Mouse (Mus musculus) liver, embryonic 12.5 days (tissue): ENCODE results near the gene Rdm1. TPM values are rescaled to one million over a fixed set of nuclear protein-coding genes. Genes with fewer than 3 reads are reported as not detected.
"Not testable (repeated sequence)": the region's sequence is repeated elsewhere in the genome, so short reads cannot be mapped to it uniquely, and the experiment has no call there.

Experiments
- ATAC-seq: fragments of 200-750 bp; cut with Nextera tagmentation; 2 replicates; pipeline ENCODE4 v1.8.0; 2017; ENCODE audit warnings: moderate number of reproducible peaks, mild to moderate bottlenecking, moderate library complexity
- H3K27ac ChIP-seq: fragments of 300-500 bp; sonication (generic); 2 replicates; pipeline ENCODE4 v1.5.1; 2016; ENCODE audit warnings: mild to moderate bottlenecking
- H3K27me3 ChIP-seq: fragments of 300-500 bp; sonication (generic); replicated peaks from 2 replicates; pipeline ENCODE4 v1.6.1; 2016; ENCODE audit warnings: mild to moderate bottlenecking, moderate library complexity
- H3K36me3 ChIP-seq: fragments of 300-500 bp; sonication (generic); 2 replicates; pipeline ENCODE4 v1.6.1; 2016; ENCODE audit warnings: mild to moderate bottlenecking, moderate library complexity
- H3K4me1 ChIP-seq: fragments of 300-500 bp; sonication (generic); 2 replicates; pipeline ENCODE4 v1.6.1; 2016
- H3K4me2 ChIP-seq: fragments of 300-500 bp; sonication (generic); 2 replicates; pipeline ENCODE4 v1.6.1; 2016; ENCODE audit warnings: mild to moderate bottlenecking, moderate library complexity
- H3K4me3 ChIP-seq: fragments of 300-500 bp; sonication (generic); 2 replicates; pipeline ENCODE4 v1.5.1; 2016; ENCODE audit warnings: mild to moderate bottlenecking, moderate library complexity
- H3K9ac ChIP-seq: fragments of 300-500 bp; sonication (generic); 2 replicates; pipeline ENCODE4 v1.6.1; 2016; ENCODE audit warnings: mild to moderate bottlenecking, moderate library complexity
- H3K9me3 ChIP-seq: fragments of 300-500 bp; sonication (generic); replicated peaks from 2 replicates; pipeline ENCODE4 v1.6.1; 2016; ENCODE audit warnings: mild to moderate bottlenecking, moderate library complexity
- WGBS: fragments of 180-500 bp; shearing (Covaris S2); methylation state at CpG from one replicate; pipeline ENCODE4 v1.1.7; 2016; ENCODE audit not compliant: insufficient replicate concordance; 5-methylcytosine and 5-hydroxymethylcytosine counted together
- polyA plus RNA-seq: library from polyadenylated mRNA; unstranded; fragments of >200 nt; fragmentation: Nextera tagmentation; extraction: Ambion mirVana; gene quantifications from 2 replicates; pipeline ENCODE4 v1.2.1, GENCODE M21; 2016

The Rdm1 gene
- polyA plus RNA-seq, 1 experiment from 2014 or later: 11.8 TPM

DNA sequence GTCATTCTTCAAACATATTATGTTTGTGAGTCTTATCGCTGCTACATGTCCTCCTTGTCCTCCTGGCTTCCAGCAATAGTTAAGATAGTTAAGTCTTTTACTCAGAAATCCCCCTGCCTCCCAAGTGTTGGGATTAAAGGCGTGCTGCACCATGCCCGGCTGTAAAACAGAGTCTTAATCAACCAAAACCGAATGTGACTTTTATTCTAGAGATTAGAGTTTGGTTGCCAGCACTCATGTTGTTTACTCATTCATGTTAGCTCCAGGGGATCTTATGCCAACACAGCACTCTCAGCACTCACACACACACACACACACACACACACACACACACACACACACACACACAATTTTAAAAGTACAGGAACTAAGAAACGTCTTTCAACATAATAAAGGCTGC, 15.9 kb downstream of the Rdm1 start:
- peak overlapping the region; percentile 1; the same call in 1 of the 2 replicates for H3K27ac ChIP-seq

DNA sequence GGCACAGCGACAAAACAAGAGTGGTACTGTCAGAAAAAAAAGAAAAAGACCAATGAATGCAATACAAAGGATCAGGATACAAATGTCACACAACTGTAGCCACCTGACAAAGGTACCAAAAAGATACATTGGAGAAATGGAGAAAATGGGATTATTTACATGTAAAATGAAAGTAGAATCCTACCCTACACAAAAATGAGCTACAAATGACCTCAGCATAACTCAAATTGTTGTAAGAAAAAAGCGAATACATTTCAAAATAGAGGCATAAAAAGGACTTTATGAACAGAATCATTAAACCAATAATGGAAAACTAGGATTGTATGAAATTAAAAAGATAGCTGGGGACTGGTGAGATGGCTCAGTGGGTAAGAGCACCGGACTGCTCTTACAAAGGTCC, 17.6 kb downstream of the Rdm1 start:
- H3K9ac ChIP-seq: no peak overlapping the region
- 0 out of 2 replicates have a peak overlapping the region, but pooled peaks have one; percentile 6 for H3K4me2 ChIP-seq
- H3K36me3 ChIP-seq: no peaks in the 10 kb centered on the region
- WGBS: 49% methylated on average over 3 of the region's 3 CpGs
- no peaks in the 10 kb centered on the region for H3K9me3 ChIP-seq
- no peak overlapping the region for H3K4me3 ChIP-seq
- H3K27me3 ChIP-seq: no peaks in the 10 kb centered on the region; the same call in 1 of the 2 replicates
- H3K4me1 ChIP-seq: peaks cover 23% of the 10 kb centered on the region
- peak overlapping the region; percentile 72; the same call in 1 of the 2 replicates for H3K27ac ChIP-seq
- ATAC-seq: no peak

More for the DNA sequence above, 15.9 kb downstream of the Rdm1 start:
- Histone ChIP-seq H3K4me3 (no peak overlapping the region), H3K4me1 (peaks cover 23% of the 10 kb centered on the region), H3K9ac (no peak overlapping the region), H3K36me3 (no peaks in the 10 kb centered on the region), H3K9me3 (no peaks in the 10 kb centered on the region), H3K27me3 (no peaks in the 10 kb centered on the region), H3K4me2 (peak overlapping the region; percentile 17; the same call in 1 of the 2 replicates)
- ATAC-seq: no peak
- whole genome bisulfite sequencing: 36% methylated on average over 5 of the region's 5 CpGs

- not testable (repeated sequence) for H3K9ac ChIP-seq, H3K27me3 ChIP-seq, H3K4me3 ChIP-seq, H3K9me3 ChIP-seq, H3K36me3 ChIP-seq, ATAC-seq, H3K4me2 ChIP-seq
- under 1% methylated on average over 4 of the region's 4 CpGs for WGBS
- peak overlapping the region; percentile 72 for H3K27ac ChIP-seq
- peaks cover 23% of the 10 kb centered on the region for H3K4me1 ChIP-seq
Observed at GRCm38 (mm10) chr11:101645043-101645410, 18.0 kb downstream of the Rdm1 start.

DNA sequence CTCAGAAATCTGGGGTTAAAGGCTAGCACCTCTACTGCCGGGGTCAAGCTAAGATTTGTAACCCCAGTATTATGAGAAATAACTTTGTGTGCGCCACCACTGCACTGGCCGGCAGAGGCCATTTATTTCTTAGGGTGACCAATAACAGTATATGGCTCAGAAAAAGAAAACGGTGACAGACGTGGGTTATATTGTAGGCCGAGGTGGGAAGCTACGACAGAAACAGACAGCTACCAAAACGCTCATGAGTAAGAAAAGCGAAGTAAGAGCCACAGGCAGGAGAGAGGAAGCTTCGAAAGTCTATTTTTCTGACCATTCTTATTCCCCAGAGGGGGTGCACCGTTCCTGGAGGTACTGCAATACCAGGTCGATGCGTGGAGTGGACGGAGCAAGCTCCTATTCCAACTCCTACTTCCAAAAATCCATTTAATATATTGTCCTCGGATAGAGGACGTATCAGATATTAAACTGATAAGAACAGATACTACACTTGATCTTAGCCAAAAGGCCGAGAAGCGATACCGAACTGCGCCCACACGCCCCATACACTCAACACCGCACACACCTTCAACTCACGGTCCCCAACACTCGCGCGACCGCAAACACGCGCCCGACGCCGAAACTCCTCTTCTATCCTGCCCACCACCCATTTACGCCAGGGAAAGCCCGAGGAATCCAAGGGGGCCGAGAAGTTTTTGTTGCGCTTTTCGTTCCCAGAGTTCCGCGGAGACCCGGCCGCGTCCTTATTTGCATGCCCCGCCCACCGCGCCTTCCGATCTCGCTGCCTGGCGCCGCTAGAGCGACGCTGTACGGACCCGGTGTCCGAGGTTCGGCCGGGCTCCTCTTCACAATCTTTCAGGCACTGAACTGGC, 18.7 kb downstream of the Rdm1 start:
- WGBS: under 1% methylated on average over 44 of the region's 56 CpGs
- not testable (repeated sequence) for H3K27me3 ChIP-seq, H3K9me3 ChIP-seq, H3K36me3 ChIP-seq
- Histone ChIP-seq H3K4me2 (peak overlapping the region; percentile 68), H3K4me3 (peak overlapping the region; percentile 49), H3K27ac (peak overlapping the region; percentile 87), H3K9ac (peak overlapping the region; percentile 66), H3K4me1 (peaks cover 23% of the 10 kb centered on the region)
- ATAC-seq: peak; percentile 82

- Histone ChIP-seq H3K4me1 (peaks cover 19% of the 10 kb centered on the region), H3K9ac (peak overlapping the region; percentile 66), H3K4me2 (peak overlapping the region; percentile 68), H3K4me3 (peak overlapping the region; percentile 49), H3K27ac (peak overlapping the region; percentile 87)
- not testable (repeated sequence) for H3K36me3 ChIP-seq, ATAC-seq, H3K27me3 ChIP-seq, H3K9me3 ChIP-seq
- 11% methylated on average over 16 of the region's 16 CpGs for WGBS
Observed at GRCm38 (mm10) chr11:101646283-101646794, 19.3 kb downstream of the Rdm1 start.

- not testable (repeated sequence) for H3K9me3 ChIP-seq, H3K4me3 ChIP-seq, H3K27ac ChIP-seq, ATAC-seq, H3K27me3 ChIP-seq, H3K36me3 ChIP-seq, H3K9ac ChIP-seq
- 79% methylated on average over 10 of the region's 10 CpGs for WGBS
- Histone ChIP-seq H3K4me1 (peaks cover 19% of the 10 kb centered on the region), H3K4me2 (peak overlapping the region; percentile 68; the same call in 1 of the 2 replicates)
Observed at GRCm38 (mm10) chr11:101647093-101647492, 20.1 kb downstream of the Rdm1 start.

GRCm38 (mm10) chr11:101656356-101656755, 29.4 kb downstream of the Rdm1 start:
- Histone ChIP-seq H3K4me1 (peaks cover 23% of the 10 kb centered on the region), H3K36me3 (no peaks in the 10 kb centered on the region), H3K27ac (no peak overlapping the region), H3K4me2 (no peak overlapping the region), H3K9me3 (no peaks in the 10 kb centered on the region), H3K27me3 (peaks cover 21% of the 10 kb centered on the region), H3K4me3 (no peak overlapping the region), H3K9ac (no peak overlapping the region)
- ATAC-seq: no peak
- WGBS: 80% methylated on average over 4 of the region's 4 CpGs

- H3K4me1 ChIP-seq: peaks cover 33% of the 10 kb centered on the region
- no peaks in the 10 kb centered on the region for H3K36me3 ChIP-seq
- H3K4me3 ChIP-seq: peak overlapping the region; percentile 23
- H3K9ac ChIP-seq: peak overlapping the region; percentile 64
- peaks cover 21% of the 10 kb centered on the region for H3K27me3 ChIP-seq
- no peak for ATAC-seq
- H3K4me2 ChIP-seq: peak overlapping the region; percentile 62
- H3K27ac ChIP-seq: peak overlapping the region; percentile 87
- 8% methylated on average over 3 of the region's 3 CpGs for WGBS
- H3K9me3 ChIP-seq: no peaks in the 10 kb centered on the region
Observed at GRCm38 (mm10) chr11:101657528-101657885, 30.5 kb downstream of the Rdm1 start.

DNA sequence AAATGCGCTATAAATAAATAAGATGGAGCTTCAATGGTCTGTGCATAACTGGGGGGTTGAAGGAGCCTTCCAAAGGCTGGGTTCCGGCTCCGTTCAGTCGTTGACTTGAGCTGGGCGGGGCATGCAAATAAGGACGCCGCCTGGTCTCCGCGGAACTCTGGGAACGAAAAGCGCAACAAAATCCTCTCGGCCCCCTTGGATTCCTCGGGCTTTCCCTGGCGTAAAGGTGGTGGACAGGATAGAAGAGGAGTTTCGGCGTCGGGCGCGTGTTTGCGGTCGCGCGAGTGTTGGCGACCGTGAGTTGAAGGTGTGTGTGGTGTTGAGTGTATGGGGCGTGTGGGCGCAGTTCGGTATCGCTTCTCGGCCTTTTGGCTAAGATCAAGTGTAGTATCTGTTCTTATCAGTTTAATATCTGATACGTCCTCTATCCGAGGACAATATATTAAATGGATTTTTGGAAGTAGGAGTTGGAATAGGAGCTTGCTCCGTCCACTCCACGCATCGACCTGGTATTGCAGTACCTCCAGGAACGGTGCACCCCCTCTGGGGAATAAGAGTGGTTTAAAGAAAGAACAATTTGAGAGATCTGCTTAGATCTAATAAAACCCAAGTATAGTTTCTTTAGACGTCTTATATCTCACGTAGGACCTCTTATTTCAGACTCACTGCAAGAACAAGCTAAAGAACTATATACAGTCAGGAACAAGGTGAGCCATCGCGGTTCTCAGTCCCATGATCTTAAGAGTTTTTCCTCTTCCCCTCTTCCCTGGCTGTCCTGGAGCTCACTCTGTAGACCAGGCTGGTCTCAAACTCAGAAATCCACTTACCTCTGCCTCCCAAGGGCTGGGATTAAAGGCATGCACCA, 31.1 kb downstream of the Rdm1 start:
- Histone ChIP-seq H3K4me3 (peak overlapping the region; percentile 23), H3K9ac (peak overlapping the region; percentile 64; the same call in 1 of the 2 replicates), H3K4me2 (peak overlapping the region; percentile 62), H3K27me3 (peaks cover 20% of the 10 kb centered on the region), H3K4me1 (peaks cover 39% of the 10 kb centered on the region), H3K27ac (peak overlapping the region; percentile 87)
- H3K36me3 ChIP-seq, H3K9me3 ChIP-seq: not testable (repeated sequence)
- WGBS: under 1% methylated on average over 38 of the region's 40 CpGs
- peak; percentile 95 for ATAC-seq

DNA sequence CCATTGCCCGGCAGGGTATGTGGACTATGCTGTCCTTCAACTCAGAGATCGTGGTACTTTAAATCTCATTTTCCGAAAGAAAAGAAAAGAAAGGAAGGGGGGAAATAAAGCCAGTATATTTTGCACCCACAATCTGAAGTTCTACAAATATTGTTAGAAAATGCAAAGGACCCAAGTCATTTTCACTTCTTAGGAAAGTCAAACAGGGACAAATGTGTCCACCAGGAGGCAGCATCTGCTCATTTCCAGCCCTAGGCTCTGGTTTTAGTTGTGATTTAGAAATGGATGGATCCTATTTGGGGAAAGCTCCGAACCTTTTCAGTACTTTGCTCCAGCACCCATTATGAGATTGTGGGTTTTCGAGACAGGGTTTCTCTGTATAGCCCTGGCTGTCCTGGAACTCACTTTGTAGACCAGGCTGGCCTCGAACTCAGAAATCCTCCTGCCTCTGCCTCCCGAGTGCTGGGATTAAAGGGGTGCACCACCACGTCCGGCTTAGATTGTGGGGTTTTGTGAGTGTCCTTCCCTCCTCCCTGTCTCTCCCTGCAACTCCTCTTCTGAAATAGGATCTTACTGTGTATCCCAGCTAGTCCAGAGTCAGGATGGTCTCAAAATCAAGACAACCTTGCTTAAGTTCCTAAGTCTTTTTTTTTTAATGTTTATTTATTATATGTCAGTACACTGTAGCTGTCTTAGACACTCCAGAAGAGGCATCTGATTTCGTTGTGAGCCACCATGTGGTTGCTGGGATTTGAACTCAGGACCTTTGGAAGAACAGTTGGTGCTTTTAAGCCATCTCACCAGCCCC, 32.0 kb downstream of the Rdm1 start:
- no peak overlapping the region for H3K4me2 ChIP-seq
- H3K27ac ChIP-seq: peak overlapping the region; percentile 81
- peak; percentile 14 for ATAC-seq
- H3K4me1 ChIP-seq: peaks cover 47% of the 10 kb centered on the region
- no peaks in the 10 kb centered on the region for H3K36me3 ChIP-seq
- H3K9ac ChIP-seq: no peak overlapping the region
- no peak overlapping the region for H3K4me3 ChIP-seq
- H3K27me3 ChIP-seq: peaks cover 11% of the 10 kb centered on the region
- no peaks in the 10 kb centered on the region for H3K9me3 ChIP-seq
- 27% methylated on average over 10 of the region's 10 CpGs for WGBS

GRCm38 (mm10) chr11:101661191-101661590, 34.2 kb downstream of the Rdm1 start:
- 70% methylated on average over 7 of the region's 7 CpGs for WGBS
- Histone ChIP-seq H3K4me1 (peaks cover 64% of the 10 kb centered on the region), H3K27ac (no peak overlapping the region), H3K9ac (no peak overlapping the region), H3K27me3 (no peaks in the 10 kb centered on the region), H3K9me3 (no peaks in the 10 kb centered on the region), H3K36me3 (no peaks in the 10 kb centered on the region), H3K4me2 (no peak overlapping the region), H3K4me3 (no peak overlapping the region)
- ATAC-seq: no peak
